Mouse (Mus musculus): ENCODE measurements around the gene Pglyrp1. TPM values are rescaled to one million over a fixed set of nuclear protein-coding genes. Genes with fewer than 3 reads are reported as not detected.

Gene Pglyrp1
- polyA plus RNA-seq, 1 experiment: 0.14 TPM

DNA sequence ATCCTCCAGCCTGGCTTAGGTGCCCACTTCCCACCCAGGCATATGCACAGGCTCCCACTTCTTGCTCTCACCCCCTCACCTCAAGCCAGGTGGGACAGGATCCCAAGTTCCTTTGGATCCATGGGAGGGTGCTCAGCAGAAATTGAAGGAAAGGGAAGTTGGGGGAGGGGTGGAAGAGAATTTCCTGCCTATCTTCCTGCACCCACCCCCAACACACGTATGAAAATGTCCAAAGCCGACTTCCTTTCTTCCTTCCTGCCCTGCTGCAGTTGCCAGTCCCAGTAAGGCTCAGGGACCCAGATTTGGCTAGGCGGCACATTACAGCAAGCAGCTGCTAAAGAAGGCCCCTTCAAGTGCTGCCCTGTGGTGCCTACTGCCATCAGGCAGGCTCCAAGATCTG, 56.6 kb downstream of the Pglyrp1 start:
- Histone ChIP-seq H3K36me3 (ENCODE audit: control insufficient read depth, insufficient read depth, low read length) (no peaks in the 10 kb centered on the region), H3K4me3 (ENCODE audit: control insufficient read depth, low read depth, low read length) (no peak overlapping the region), H3K27ac (ENCODE audit: control insufficient read depth, insufficient read depth, low read depth, low read length) (no peak overlapping the region), H3K27me3 (ENCODE audit: control insufficient read depth, insufficient read depth, low read length) (no peaks in the 10 kb centered on the region; the same call in 1 of the 2 replicates), H3K4me1 (ENCODE audit: control insufficient read depth, insufficient read depth, low read length) (peaks cover 23% of the 10 kb centered on the region)
- no peak for TF ChIP-seq CTCF (IDR thresholded peaks at IDR 0.05; ENCODE audit: control insufficient read depth, insufficient read depth, insufficient replicate concordance, low read depth, low read length)
- no peak for TF ChIP-seq POLR2A (IDR thresholded peaks at IDR 0.05; ENCODE audit: control insufficient read depth, low read depth, low read length)

Other genes with a start within 250 kb of the Pglyrp1 start
- not detected in 2 replicates for gene Psg21, start 214.6 kb upstream of the Pglyrp1 start, polyA plus RNA-seq (2012; rRNA removed)
- not detected in 2 replicates for gene Psg20, start 185.1 kb upstream of the Pglyrp1 start, polyA plus RNA-seq (2012; rRNA removed)
- gene Psg22, start 153.2 kb upstream of the Pglyrp1 start, polyA plus RNA-seq (2012; rRNA removed): 0.17 and 0.21 TPM in 2 replicates
- 8.5 and 11.8 TPM in 2 replicates for gene Psg19, start 72.8 kb upstream of the Pglyrp1 start, polyA plus RNA-seq (2012; rRNA removed)
- gene Psg17, start 49.7 kb upstream of the Pglyrp1 start, polyA plus RNA-seq (2012; rRNA removed): 1.1 and 2.3 TPM in 2 replicates
- 0.63 and 0.94 TPM in 2 replicates for gene Mill2, start 31.4 kb upstream of the Pglyrp1 start, polyA plus RNA-seq (2012; rRNA removed)
- 23.8 and 26.8 TPM in 2 replicates for gene Ccdc61, start 39.1 kb downstream of the Pglyrp1 start, polyA plus RNA-seq (2012; rRNA removed)
- gene Nova2, start 54.6 kb downstream of the Pglyrp1 start, polyA plus RNA-seq (2012; rRNA removed): 2.4 TPM in 2 replicates
- gene Nanos2, start 116.1 kb downstream of the Pglyrp1 start, polyA plus RNA-seq (2012; rRNA removed): 0.08 and 0.10 TPM in 2 replicates
- gene Mypop, start 119.9 kb downstream of the Pglyrp1 start, polyA plus RNA-seq (2012; rRNA removed): 35.6 and 42.9 TPM in 2 replicates
- gene Irf2bp1, start 132.7 kb downstream of the Pglyrp1 start, polyA plus RNA-seq (2012; rRNA removed): 4.9 and 5.4 TPM in 2 replicates
- gene Foxa3, start 152.2 kb downstream of the Pglyrp1 start, polyA plus RNA-seq (2012; rRNA removed): 2.1 and 2.3 TPM in 2 replicates
- gene Sympk, start 153.0 kb downstream of the Pglyrp1 start, polyA plus RNA-seq (2012; rRNA removed): 196 and 222 TPM in 2 replicates
- gene Rsph6a, start 183.4 kb downstream of the Pglyrp1 start, polyA plus RNA-seq (2012; rRNA removed): 226 and 241 TPM in 2 replicates
- gene Dmwd, start 204.9 kb downstream of the Pglyrp1 start, polyA plus RNA-seq (2012; rRNA removed): 83.7 and 92.1 TPM in 2 replicates
- 75.3 and 91.2 TPM in 2 replicates for gene Dmpk, start 212.5 kb downstream of the Pglyrp1 start, polyA plus RNA-seq (2012; rRNA removed)
- gene Six5, start 223.3 kb downstream of the Pglyrp1 start, polyA plus RNA-seq (2012; rRNA removed): 3.3 and 3.5 TPM in 2 replicates
- 13.2 and 16.4 TPM in 2 replicates for gene Gm4969, start 247.0 kb downstream of the Pglyrp1 start, polyA plus RNA-seq (2012; rRNA removed)
- gene Fbxo46, start 248.5 kb downstream of the Pglyrp1 start, polyA plus RNA-seq (2012; rRNA removed): 49.3 and 59.7 TPM in 2 replicates